Mouse (Mus musculus) embryonic fibroblast, embryonic 13.5 days (primary cell): Measurements from ENCODE around the gene Pde4a. TPM values are rescaled to one million over a fixed set of nuclear protein-coding genes. Genes with fewer than 3 reads are reported as not detected.

Experiments
- H3K27ac ChIP-seq: 2 replicates; pipeline ENCODE4 v1.5.1; 2012; ENCODE audit warnings: low read length, control low read depth, inconsistent platforms; ENCODE audit not compliant: insufficient read depth
- H3K4me1 ChIP-seq: 2 replicates; pipeline ENCODE4 v1.6.1; 2011; ENCODE audit warnings: low read length; ENCODE audit not compliant: control insufficient read depth, insufficient read depth
- H3K4me3 ChIP-seq: 2 replicates; pipeline ENCODE4 v1.5.1; 2011; ENCODE audit warnings: mild to moderate bottlenecking, control low read depth, low read length; ENCODE audit not compliant: insufficient read depth
- CTCF ChIP-seq: IDR thresholded peaks from 2 replicates; pipeline ENCODE4 v1.5.1; 2011; ENCODE audit warnings: mild to moderate bottlenecking, control low read depth, low read length, moderate library complexity, borderline replicate concordance; ENCODE audit not compliant: insufficient read depth
- POLR2A ChIP-seq: IDR thresholded peaks from 2 replicates; pipeline ENCODE4 v1.6.1; 2011; ENCODE audit warnings: low read depth, mild to moderate bottlenecking, control low read depth, low read length, moderate library complexity
- polyA plus RNA-seq: library from polyadenylated mRNA; stranded (reverse); fragments of >200 nt; gene quantifications from 2 replicates; pipeline ENCODE4 v1.2.4, GENCODE M21; 2011; ENCODE audit warnings: low read depth; ENCODE audit not compliant: missing spikeins, insufficient read length

Gene Pde4a
- polyA plus RNA-seq, 1 experiment = 14.7 TPM

DNA sequence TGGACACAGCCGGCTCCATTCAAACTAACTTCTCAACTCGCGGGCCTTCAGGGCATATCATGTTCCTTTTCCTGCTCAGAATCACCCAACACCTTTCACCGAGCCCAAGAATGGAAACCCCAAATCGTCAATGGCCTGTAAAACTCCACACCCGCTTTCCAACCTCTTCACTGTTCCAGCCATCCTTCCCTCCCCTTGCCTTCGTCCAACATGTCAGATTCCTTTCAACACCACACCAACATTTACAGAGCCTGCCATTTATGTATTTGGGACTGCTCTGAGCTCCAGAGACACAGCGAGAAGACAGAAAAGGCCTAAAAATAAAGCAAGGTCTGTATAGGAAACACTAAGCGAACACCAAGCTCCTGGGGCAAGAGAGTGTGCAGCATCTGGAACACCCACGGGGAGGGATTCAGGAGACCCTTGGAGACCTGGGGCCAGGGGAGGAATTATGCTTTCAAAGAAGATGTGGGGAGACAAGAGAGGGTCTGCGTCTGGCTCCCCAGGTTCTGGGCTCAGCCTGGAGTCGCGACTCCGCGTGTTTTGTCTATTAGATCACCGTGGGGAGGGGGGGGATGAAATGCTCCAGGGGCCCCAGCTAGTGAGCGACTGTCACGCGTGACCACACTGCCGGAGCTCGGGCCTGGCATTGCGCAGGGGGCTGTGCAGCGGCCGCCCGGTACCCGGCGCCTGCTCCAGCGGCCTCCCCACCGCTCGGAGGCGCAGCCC, 72.7 kb downstream of the Pde4a start:
- peak overlapping the region; percentile 54 for H3K27ac ChIP-seq
- TF ChIP-seq CTCF (no peak), POLR2A (no peak; the same call in 1 of the 2 replicates)
- H3K4me1 ChIP-seq = no peaks in the 10 kb centered on the region
- H3K4me3 ChIP-seq = peak overlapping the region; percentile 80

DNA sequence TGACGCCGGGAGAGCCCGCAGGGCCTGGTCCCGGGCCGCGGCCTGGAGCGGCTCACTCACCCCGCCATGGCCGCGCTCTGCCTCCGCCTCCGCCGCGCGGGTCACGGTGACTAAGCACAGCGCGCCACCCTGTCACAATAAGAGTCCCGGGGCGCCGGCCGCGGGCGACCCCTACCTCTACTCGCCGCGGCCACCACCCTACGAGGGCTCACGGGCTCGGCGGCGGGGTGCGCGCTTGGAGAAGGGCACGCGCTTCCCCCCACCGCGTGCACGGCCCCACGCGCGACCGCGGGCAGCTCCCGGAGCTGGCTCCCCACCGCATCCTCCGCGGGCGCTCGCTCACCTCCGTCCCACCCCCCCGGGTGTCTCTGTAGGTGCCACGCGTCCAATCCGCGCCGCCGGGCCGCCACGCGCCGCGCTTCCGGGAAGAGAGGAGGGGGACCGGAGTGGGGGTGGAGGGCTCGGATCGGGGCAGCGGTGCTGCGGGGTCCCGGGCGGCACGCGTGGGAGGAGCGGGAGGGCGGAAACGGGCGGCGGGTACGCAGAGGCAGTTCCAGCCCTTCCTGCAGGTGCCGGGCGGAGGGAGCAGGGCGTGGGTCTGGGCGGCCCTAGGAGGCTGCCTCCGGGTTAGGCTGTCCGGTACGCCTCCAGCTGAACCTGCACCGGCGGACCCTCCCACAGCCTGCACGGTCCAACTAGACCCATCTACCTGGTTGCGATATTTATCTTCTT, 73.4 kb downstream of the Pde4a start, which contains the start of gene Keap1:
Keap1 (minus strand) TSS at position 629 of the 732 bp plus-strand sequence.
- no peaks in the 10 kb centered on the region for H3K4me1 ChIP-seq
- peak within 1 kb of the TSS; percentile 80 for H3K4me3 ChIP-seq
- TF ChIP-seq CTCF = no peak
- TF ChIP-seq POLR2A = peak; percentile 54

DNA sequence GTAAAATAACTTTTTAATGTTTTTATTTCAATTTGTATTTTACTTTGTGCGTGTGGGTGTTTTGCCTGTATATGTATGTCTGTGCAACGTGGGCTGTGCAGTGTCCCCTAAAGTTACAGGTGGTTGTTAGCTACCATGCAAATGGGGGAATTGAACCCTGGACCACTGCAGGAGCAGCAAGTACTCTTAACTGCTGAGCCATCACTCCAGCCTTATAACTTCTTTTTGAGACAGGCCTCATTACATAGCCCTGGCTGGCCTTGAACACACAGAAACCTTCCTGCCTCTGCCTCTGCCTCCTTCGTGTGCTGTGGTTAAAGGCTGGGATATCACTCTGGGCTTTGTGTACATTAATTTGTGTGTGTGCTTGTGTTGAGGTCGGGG, 73.9 kb downstream of the Pde4a start:
- TF ChIP-seq POLR2A (no peak), CTCF (no peak)
- no peak overlapping the region for H3K27ac ChIP-seq
- H3K4me1 ChIP-seq = no peaks in the 10 kb centered on the region
- H3K4me3 ChIP-seq = peak overlapping the region; percentile 80

More for the DNA sequence above, 73.4 kb downstream of the Pde4a start, which contains the start of gene Keap1:
- peak within 1 kb of the TSS; percentile 54 for H3K27ac ChIP-seq

DNA sequence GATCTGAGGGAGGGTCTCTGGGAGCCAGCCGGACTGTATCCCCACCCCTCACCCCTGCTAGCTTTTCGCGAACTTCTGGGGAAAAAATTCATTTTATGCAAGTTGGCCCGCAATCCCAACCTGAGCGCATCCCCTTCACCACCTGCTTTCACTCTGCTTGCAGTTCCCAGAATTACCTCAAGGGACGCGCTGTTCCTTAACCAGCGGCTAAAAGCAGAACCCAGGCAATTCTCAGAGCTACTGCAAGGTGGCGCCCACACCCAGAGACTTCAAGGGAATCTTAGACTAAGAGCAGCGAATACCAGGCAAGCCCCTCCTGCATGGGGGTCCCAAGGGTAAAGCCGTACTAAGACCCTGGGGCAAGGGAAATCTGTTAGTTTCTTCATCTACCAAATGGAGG, 75.8 kb downstream of the Pde4a start:
- Histone ChIP-seq H3K4me3 (no peak overlapping the region), H3K27ac (no peak overlapping the region), H3K4me1 (no peaks in the 10 kb centered on the region)
- TF ChIP-seq CTCF (peak; percentile 75; the same call in 1 of the 2 replicates), POLR2A (no peak)

DNA sequence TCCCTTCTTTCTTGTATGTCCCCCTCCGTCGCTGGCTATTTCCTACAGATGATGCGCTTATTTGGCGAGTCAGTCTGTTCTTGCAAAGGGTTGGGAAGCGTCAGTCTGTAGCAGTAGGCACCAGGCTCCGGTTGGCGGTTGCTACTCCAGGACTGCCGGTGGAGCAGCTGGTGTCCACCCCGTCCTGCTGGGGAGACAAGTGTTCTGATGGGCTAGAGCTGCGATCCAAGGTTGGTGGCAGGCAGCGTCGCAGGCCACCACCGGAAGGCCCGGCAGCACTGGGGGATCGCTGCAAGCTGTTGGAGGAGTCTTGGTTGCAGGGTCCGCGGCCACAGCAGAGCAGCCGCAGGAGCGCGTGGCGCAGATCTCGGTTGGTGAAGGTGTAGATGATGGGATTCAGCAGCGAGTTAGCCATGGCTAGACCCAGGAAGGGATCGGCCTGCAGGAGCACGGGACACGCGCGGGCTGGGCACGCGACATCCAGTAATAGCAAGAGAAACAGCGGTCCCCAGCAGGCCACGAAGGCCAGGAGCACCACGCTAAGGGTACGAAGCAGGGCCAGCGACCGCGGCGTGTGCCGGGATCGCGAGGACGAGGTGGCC, 78.4 kb downstream of the Pde4a start:
- Histone ChIP-seq H3K4me1 (no peaks in the 10 kb centered on the region), H3K27ac (no peak overlapping the region), H3K4me3 (0 out of 2 replicates have a peak overlapping the region, but pooled peaks have one; percentile 5)
- TF ChIP-seq POLR2A = no peak
- no peak for TF ChIP-seq CTCF

DNA sequence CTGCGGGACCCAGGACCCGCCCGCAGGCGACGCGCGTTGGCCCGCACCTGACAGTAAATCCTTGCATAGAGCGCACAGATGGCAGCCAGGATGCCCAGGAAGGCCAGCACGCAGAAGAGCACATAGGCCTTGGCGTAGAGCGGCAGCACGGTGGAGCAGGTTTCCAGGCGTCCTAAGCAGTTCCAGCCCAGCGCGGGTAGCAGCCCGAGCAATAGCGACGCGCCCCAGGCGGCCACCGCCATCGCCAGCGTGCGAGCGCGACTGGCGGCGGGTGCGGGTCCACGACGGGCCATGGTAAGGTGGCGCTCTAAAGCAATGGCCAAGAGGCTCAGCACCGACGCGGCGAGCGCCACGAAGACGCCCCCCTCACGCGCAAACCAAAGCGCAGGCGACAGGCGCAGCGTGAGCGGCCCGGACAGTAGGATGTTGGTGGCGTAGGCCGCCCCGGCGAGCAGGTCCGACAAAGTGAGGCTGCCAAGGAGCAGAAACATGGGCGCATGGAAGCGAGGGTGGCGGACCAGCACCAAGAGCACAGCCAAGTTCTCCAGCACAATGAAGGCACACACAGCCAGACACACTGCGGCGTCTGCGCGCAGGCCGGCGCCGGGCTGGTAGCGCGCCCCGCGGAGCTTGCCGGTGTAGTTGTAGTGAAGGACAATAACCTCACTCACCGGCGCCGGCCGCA, 79.1 kb downstream of the Pde4a start:
- H3K4me3 ChIP-seq = peak overlapping the region; percentile 5; the same call in 1 of the 2 replicates
- no peak overlapping the region for H3K27ac ChIP-seq
- TF ChIP-seq CTCF = no peak
- TF ChIP-seq POLR2A = no peak
- H3K4me1 ChIP-seq = no peaks in the 10 kb centered on the region

DNA sequence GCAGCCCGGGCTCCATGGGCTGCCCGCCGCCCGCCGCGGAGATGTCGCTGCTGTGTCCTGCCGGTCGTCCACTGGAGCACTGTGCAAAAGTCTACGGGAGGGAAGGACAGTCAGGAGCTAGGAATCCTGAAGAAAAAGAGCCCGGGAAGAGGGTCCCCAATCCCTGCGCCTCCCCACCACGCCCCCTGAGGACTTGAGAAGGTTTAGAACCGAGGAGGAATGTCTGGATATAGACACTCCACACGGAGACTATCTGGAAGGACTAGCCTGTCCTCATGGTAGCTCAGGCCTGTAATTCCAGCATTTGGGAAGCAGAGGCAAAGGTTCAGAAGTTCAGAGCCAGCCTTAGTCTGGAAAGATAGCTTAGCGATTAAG, 79.6 kb downstream of the Pde4a start:
- H3K4me1 ChIP-seq = no peaks in the 10 kb centered on the region
- H3K27ac ChIP-seq = no peak overlapping the region
- TF ChIP-seq CTCF = no peak
- TF ChIP-seq POLR2A = no peak
- H3K4me3 ChIP-seq = 0 out of 2 replicates have a peak overlapping the region, but pooled peaks have one; percentile 5

DNA sequence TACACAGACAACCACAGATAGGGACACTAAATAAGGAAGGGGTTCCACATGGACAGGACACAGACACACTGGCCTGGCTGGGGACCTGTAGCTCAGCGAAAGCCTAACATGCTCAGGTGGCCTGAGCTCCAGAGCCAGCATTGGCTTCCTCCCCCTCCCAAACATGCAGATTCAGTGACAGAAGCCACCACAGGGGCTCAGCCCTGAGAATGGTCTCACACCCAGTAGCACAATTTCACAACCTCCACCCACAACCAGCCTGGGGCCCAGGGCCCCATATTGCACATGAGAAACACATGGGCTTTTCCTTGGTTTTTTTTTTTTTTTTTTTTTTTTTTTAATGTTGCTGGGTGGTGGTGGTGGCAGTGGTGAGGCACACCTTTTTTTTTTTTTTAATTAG, 80.8 kb downstream of the Pde4a start:
- TF ChIP-seq CTCF = no peak
- TF ChIP-seq POLR2A = no peak

DNA sequence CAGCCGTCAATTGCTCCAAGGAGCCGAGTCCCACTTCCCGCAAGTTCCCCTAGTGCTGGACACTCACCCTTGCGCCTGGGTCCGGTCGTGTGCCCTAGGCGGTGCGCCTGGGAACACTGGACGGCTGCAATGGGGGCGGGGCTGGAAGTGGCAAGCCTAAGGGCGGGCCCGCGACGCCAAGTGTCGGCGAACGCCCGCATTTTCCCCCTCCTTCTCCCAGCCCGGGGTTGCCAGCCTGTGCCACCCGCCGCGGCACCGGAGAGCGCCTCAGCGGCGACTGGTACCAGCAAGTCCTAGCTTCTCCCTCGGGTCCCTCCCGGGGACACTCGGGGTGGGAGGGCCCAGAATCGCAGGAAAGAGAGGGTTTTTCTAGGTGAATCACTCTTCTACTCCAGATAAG, 82.8 kb downstream of the Pde4a start, which contains the start of gene S1pr5:
S1pr5 (minus strand) TSS at position 118 of the 400 bp plus-strand sequence.
- Histone ChIP-seq H3K4me3 (no peak within 1 kb of the TSS), H3K4me1 (no peaks in the 10 kb centered on the region), H3K27ac (no peak within 1 kb of the TSS)
- TF ChIP-seq CTCF = no peak
- no peak for TF ChIP-seq POLR2A

More for the DNA sequence above, 80.8 kb downstream of the Pde4a start:
- H3K4me3 ChIP-seq = no peak overlapping the region
- no peak overlapping the region for H3K27ac ChIP-seq
- H3K4me1 ChIP-seq = no peaks in the 10 kb centered on the region
